Mouse (Mus musculus): Measurements from ENCODE around the gene Adam19. TPM values are rescaled to one million over a fixed set of nuclear protein-coding genes. Genes with fewer than 3 reads are reported as not detected.

The Adam19 gene
- total and polyA plus RNA-seq, 3 experiments = 2.6 to 6.7 (median 3.8) TPM

- DNase-seq = no peak
Observed at GRCm38 (mm10) chr11:46073061-46073849, 17.5 kb downstream of the Adam19 start.

- DNase-seq = no peak
Observed at GRCm38 (mm10) chr11:46073850-46074688, 18.3 kb downstream of the Adam19 start.

GRCm38 (mm10) chr11:46075507-46075906 is 19.7 kb downstream of the Adam19 start:
- no peak for DNase-seq

- no peak for DNase-seq
Observed at GRCm38 (mm10) chr11:46076442-46077158, 20.8 kb downstream of the Adam19 start.

GRCm38 (mm10) chr11:46077304-46077703 is 21.5 kb downstream of the Adam19 start:
- DNase-seq = no peak

GRCm38 (mm10) chr11:46077732-46078375 is 22.1 kb downstream of the Adam19 start:
- peak; percentile 50 for DNase-seq

GRCm38 (mm10) chr11:46081075-46081474 is 25.3 kb downstream of the Adam19 start:
- DNase-seq = no peak

GRCm38 (mm10) chr11:46083405-46083804 is 27.6 kb downstream of the Adam19 start:
- no peak for DNase-seq

GRCm38 (mm10) chr11:46083835-46084444 is 28.1 kb downstream of the Adam19 start:
- DNase-seq = no peak

- peak; percentile 60 for DNase-seq
Observed at GRCm38 (mm10) chr11:46084568-46084967, 28.8 kb downstream of the Adam19 start.

GRCm38 (mm10) chr11:46085398-46086163 is 29.8 kb downstream of the Adam19 start:
- DNase-seq = peak; percentile 84

GRCm38 (mm10) chr11:46086446-46086845 is 30.7 kb downstream of the Adam19 start:
- DNase-seq = no peak

GRCm38 (mm10) chr11:46089081-46089713 is 33.4 kb downstream of the Adam19 start:
- no peak for DNase-seq

- no peak for DNase-seq
Observed at GRCm38 (mm10) chr11:46090036-46090725, 34.4 kb downstream of the Adam19 start.

- DNase-seq = no peak
Observed at GRCm38 (mm10) chr11:46090951-46091667, 35.3 kb downstream of the Adam19 start.

- DNase-seq = no peak
Observed at GRCm38 (mm10) chr11:46092121-46092520, 36.3 kb downstream of the Adam19 start.

GRCm38 (mm10) chr11:46095477-46096264 is 39.9 kb downstream of the Adam19 start:
- DNase-seq = peak; percentile 36

GRCm38 (mm10) chr11:46096265-46096649 is 40.5 kb downstream of the Adam19 start:
- DNase-seq = no peak
